Mouse (Mus musculus) heart, adult 2 months (tissue): ENCODE results near the gene Tbc1d16. TPM values are rescaled to one million over a fixed set of nuclear protein-coding genes. Genes with fewer than 3 reads are reported as not detected.
"Not testable (repeated sequence)": the region's sequence is repeated elsewhere in the genome, so short reads cannot be mapped to it uniquely, and the experiment has no call there.

Source experiments
- DNase-seq, 2 experiments: peaks; one replicate each; pipeline ENCODE4 v3.0.0; 2021
- H3K27ac ChIP-seq: fragments of 200-600 bp; 2 replicates; pipeline ENCODE4 v1.8.1; 2022
- H3K27me3 ChIP-seq: fragments of 200-500 bp; 2 replicates; pipeline ENCODE4 v1.6.1; 2012; ENCODE audit warnings: mild to moderate bottlenecking, low read length, inconsistent platforms, mixed read lengths; ENCODE audit not compliant: control insufficient read depth, insufficient read depth
- H3K36me3 ChIP-seq: fragments of 200-500 bp; 2 replicates; pipeline ENCODE4 v1.6.1; 2012; ENCODE audit warnings: low read length, inconsistent platforms; ENCODE audit not compliant: control insufficient read depth, insufficient read depth
- H3K4me1 ChIP-seq: fragments of 200-500 bp; 2 replicates; pipeline ENCODE4 v1.6.1; 2011; ENCODE audit warnings: low read length; ENCODE audit not compliant: control insufficient read depth, insufficient read depth
- H3K4me3 ChIP-seq: fragments of 200-600 bp; 2 replicates; pipeline ENCODE4 v1.8.1; 2022
- H3K79me2 ChIP-seq: fragments of 200-500 bp; replicated peaks from 2 replicates; pipeline ENCODE4 v1.6.1; 2012; ENCODE audit warnings: mild to moderate bottlenecking, inconsistent platforms, low read length, moderate library complexity, mixed read lengths; ENCODE audit not compliant: control insufficient read depth, insufficient read depth
- H3K9ac ChIP-seq: fragments of 200-500 bp; 2 replicates; pipeline ENCODE4 v1.6.1; 2012; ENCODE audit warnings: low read depth, mild to moderate bottlenecking, control low read depth, inconsistent platforms, low read length, mixed read lengths
- CTCF ChIP-seq: fragments of 200-600 bp; IDR thresholded peaks from 2 replicates; pipeline ENCODE4 v1.8.1; 2022; ENCODE audit warnings: antibody characterized with exemption, mild to moderate bottlenecking, moderate library complexity
- EP300 ChIP-seq: fragments of 200-500 bp; IDR thresholded peaks from 2 replicates; pipeline ENCODE4 v1.6.1; 2011; ENCODE audit warnings: low read depth, low read length, control low read depth; ENCODE audit not compliant: insufficient read depth
- POLR2A ChIP-seq: fragments of 200-500 bp; IDR thresholded peaks from 2 replicates; pipeline ENCODE4 v1.6.1; 2011; ENCODE audit warnings: mild to moderate bottlenecking, low read depth, low read length, control low read depth; ENCODE audit not compliant: insufficient read depth
- WGBS: fragments of 180-500 bp; shearing (Covaris S2); methylation state at CpG from one replicate; pipeline ENCODE4 v1.1.7; 2018; 5-methylcytosine and 5-hydroxymethylcytosine counted together
- intact Hi-C: fragments of 180-260 bp; cut with DNase I; formaldehyde crosslinking; loops from one replicate; pipeline ENCODE4 v1.15.1; 2025
- polyA plus RNA-seq: library from polyadenylated mRNA; depleted of rRNA; stranded (reverse); fragments of >200 nt; gene quantifications from 2 replicates; pipeline ENCODE4 v1.2.3, GENCODE M21; 2012
- total RNA-seq, 2 experiments: library from RNA; stranded (reverse); gene quantifications; 2 replicates each; pipeline ENCODE4 v1.2.3; 2021

Tbc1d16 gene
- total and polyA plus RNA-seq, 3 experiments, result 26.0 to 73.7 (median 61.0) TPM

DNA sequence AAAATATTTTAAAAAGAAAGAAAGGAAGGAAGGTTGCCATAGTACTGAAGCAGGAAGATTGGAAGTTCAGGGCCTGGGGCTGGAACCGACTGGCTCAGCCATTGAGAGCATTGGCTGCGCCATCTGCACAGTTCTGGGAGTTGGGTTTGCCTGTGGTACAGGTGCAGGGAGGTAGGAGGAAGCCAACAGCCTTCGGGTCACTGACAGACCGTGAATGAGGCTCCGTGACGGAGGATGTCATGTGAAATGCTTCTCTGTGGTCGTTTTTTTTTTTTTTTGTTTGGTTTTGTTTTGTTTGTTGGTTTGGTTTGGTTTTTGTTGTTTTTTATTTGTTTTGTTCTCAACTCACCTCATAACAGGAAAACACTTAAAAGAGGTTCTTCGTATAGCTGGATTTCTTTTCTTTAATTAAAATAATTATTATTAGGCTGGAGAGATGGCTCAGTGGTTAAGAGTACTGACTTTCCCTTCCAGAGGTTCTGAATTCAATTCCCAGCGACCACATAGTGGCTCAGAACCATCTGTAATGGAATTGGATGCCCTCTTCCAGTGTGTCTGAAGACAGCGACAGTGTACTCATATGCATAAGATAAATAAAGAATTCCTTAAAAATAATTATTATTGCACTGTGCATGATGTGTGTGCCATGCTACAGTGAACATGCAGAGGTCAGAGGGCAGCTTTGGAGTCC is 119.6 kb downstream of the Tbc1d16 start:
- 82% methylated on average over 10 of the region's 10 CpGs for WGBS
- H3K27ac ChIP-seq, result no peak overlapping the region
- TF ChIP-seq POLR2A (no peak), EP300 (no peak), CTCF (no peak)
- no peaks in the 10 kb centered on the region for H3K27me3 ChIP-seq
- no peak overlapping the region for H3K4me3 ChIP-seq
- H3K4me1 ChIP-seq, result no peaks in the 10 kb centered on the region
- no peak for DNase-seq
- no peak overlapping the region for H3K9ac ChIP-seq
- H3K79me2 ChIP-seq, result no peaks in the 10 kb centered on the region
- H3K36me3 ChIP-seq, result no peaks in the 10 kb centered on the region
- intact Hi-C loops, result no loop called here

DNA sequence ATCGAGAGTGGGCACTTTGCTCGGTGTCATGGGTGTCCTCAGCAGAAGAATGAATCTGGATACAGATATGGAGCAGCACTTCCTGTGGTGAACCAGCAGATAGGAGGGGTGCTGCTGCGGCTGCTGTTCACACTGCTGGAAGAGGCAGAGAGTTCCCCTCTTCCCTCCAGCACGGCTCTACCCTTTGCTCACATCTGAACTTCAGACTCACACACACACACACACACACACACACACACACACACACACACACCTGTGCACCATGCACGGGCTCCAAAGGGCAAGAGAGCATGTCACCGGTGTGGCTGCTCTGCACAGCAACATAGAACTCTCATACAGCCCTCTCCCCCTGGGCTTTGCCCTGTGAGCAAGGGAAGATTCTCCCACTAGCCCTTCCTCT is 122.0 kb downstream of the Tbc1d16 start:
- Histone ChIP-seq H3K79me2 (no peaks in the 10 kb centered on the region), H3K4me3 (no peak overlapping the region), H3K36me3 (no peaks in the 10 kb centered on the region), H3K4me1 (no peaks in the 10 kb centered on the region), H3K27me3 (no peaks in the 10 kb centered on the region), H3K27ac (no peak overlapping the region), H3K9ac (no peak overlapping the region)
- intact Hi-C loops, result no loop called here
- TF ChIP-seq CTCF, result no peak
- no peak for TF ChIP-seq POLR2A
- no peak for TF ChIP-seq EP300
- 27% methylated on average over 6 of the region's 6 CpGs for WGBS
- no peak for DNase-seq

DNA sequence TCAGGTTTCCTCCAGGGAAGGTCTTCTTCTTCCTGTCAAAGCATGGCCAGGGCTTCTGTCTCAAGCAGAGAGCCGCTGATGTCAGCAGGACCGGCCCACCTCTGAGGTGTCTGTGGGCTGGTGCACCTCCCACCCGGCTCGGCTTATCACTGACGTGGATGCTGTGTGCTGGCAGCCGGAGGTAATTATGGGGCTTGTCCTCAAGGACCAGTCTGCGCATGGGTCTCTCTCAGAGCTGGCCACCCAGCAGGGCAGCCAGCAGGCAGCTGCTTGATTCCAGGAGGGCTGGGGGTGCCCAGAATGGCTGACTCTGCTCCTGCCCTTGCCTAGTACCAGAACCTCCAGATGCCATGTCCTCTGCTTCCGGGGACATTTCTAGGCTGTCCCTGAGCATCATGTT is 122.6 kb downstream of the Tbc1d16 start:
- DNase-seq, result no peak
- Histone ChIP-seq H3K4me1 (no peaks in the 10 kb centered on the region), H3K27me3 (no peaks in the 10 kb centered on the region), H3K36me3 (no peaks in the 10 kb centered on the region), H3K9ac (no peak overlapping the region), H3K79me2 (no peaks in the 10 kb centered on the region), H3K4me3 (no peak overlapping the region), H3K27ac (no peak overlapping the region)
- TF ChIP-seq POLR2A (no peak), CTCF (no peak), EP300 (no peak)
- WGBS, result 20% methylated on average over 8 of the region's 8 CpGs
- intact Hi-C loops, result no loop called here

- H3K79me2 ChIP-seq, result no peaks in the 10 kb centered on the region
- no peak for DNase-seq
- H3K4me1 ChIP-seq, result no peaks in the 10 kb centered on the region
- H3K9ac ChIP-seq, result no peak overlapping the region
- no peak overlapping the region for H3K27ac ChIP-seq
- no peaks in the 10 kb centered on the region for H3K27me3 ChIP-seq
- 53% methylated on average over 7 of the region's 7 CpGs for WGBS
- no peak overlapping the region for H3K4me3 ChIP-seq
- intact Hi-C loops, result no loop called here
- no peaks in the 10 kb centered on the region for H3K36me3 ChIP-seq
- TF ChIP-seq POLR2A (no peak), CTCF (no peak), EP300 (no peak)
These were observed 123.2 kb downstream of the Tbc1d16 start for GRCm38 (mm10) chr11:119105071-119105609.

DNA sequence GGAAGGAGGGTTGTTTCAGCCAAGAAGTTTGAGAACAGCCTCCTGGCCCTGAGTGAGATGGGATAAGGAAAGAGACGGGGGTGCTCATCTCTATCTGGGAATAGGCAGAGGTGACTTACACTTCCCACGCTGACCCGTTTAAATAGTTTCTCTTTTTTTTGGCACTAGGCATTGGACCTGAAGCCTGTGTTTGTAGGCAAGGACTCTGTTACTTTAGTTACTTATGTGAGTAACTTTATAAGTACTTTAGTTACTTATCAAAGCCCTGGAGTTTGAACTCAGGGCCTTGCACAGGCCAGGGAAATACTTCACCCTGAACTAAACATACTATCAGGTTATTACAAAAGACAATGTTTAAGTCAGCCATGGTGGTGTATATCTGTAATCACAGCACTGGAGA is 124.3 kb downstream of the Tbc1d16 start:
- no peaks in the 10 kb centered on the region for H3K36me3 ChIP-seq
- no peaks in the 10 kb centered on the region for H3K79me2 ChIP-seq
- 79% methylated on average over 3 of the region's 3 CpGs for WGBS

GRCm38 (mm10) chr11:119100355-119100754 is 127.9 kb downstream of the Tbc1d16 start:
- intact Hi-C loops, H3K36me3 ChIP-seq, H3K4me1 ChIP-seq, H3K9ac ChIP-seq, H3K79me2 ChIP-seq, H3K27me3 ChIP-seq, H3K27ac ChIP-seq, DNase-seq, H3K4me3 ChIP-seq: not testable (repeated sequence)
- WGBS, result 79% methylated on average over 4 of the region's 4 CpGs

More for the DNA sequence above, 124.3 kb downstream of the Tbc1d16 start:
- Histone ChIP-seq H3K4me3 (no peak overlapping the region), H3K27me3 (no peaks in the 10 kb centered on the region), H3K4me1 (no peaks in the 10 kb centered on the region), H3K9ac (no peak overlapping the region), H3K27ac (no peak overlapping the region)
- no peak for TF ChIP-seq CTCF
- no peak for TF ChIP-seq EP300
- TF ChIP-seq POLR2A, result no peak
- intact Hi-C loops, result no loop called here
- DNase-seq, result no peak
